Mouse (Mus musculus) intestine, postnatal 0 days (tissue): ENCODE measurements around the gene Itgb7. TPM values are rescaled to one million over a fixed set of nuclear protein-coding genes. Genes with fewer than 3 reads are reported as not detected.

Experiments used
- ATAC-seq: fragments of 200-750 bp; cut with Nextera tagmentation; 2 replicates; pipeline ENCODE4 v1.8.0; 2017; ENCODE audit warnings: mild to moderate bottlenecking, moderate TSS enrichment, moderate library complexity
- H3K27ac ChIP-seq: fragments of 300-500 bp; sonication (generic); 2 replicates; pipeline ENCODE4 v1.5.1; 2014; ENCODE audit warnings: mild to moderate bottlenecking, low read depth, low read length, moderate library complexity
- H3K27me3 ChIP-seq: fragments of 300-500 bp; sonication (generic); replicated peaks from 2 replicates; pipeline ENCODE4 v1.6.1; 2014; ENCODE audit warnings: low read length, mixed read lengths; ENCODE audit not compliant: control insufficient read depth, insufficient read depth
- H3K36me3 ChIP-seq: fragments of 300-500 bp; sonication (generic); 2 replicates; pipeline ENCODE4 v1.6.1; 2014; ENCODE audit warnings: mild to moderate bottlenecking, moderate library complexity; ENCODE audit not compliant: control insufficient read depth, insufficient read depth
- H3K4me1 ChIP-seq: fragments of 300-500 bp; sonication (generic); replicated peaks from 2 replicates; pipeline ENCODE4 v1.6.1; 2014; ENCODE audit warnings: antibody characterized with exemption, low read length, mixed read lengths; ENCODE audit not compliant: control insufficient read depth, insufficient read depth
- H3K4me2 ChIP-seq: fragments of 300-500 bp; sonication (generic); replicated peaks from 2 replicates; pipeline ENCODE4 v1.6.1; 2014; ENCODE audit warnings: low read depth, mild to moderate bottlenecking, moderate library complexity
- H3K4me3 ChIP-seq: fragments of 300-500 bp; sonication (generic); 2 replicates; pipeline ENCODE4 v1.5.1; 2014; ENCODE audit warnings: low read depth, low read length
- H3K9ac ChIP-seq: fragments of 300-500 bp; sonication (generic); 2 replicates; pipeline ENCODE4 v1.6.1; 2014; ENCODE audit warnings: mild to moderate bottlenecking, low read depth, low read length
- H3K9me3 ChIP-seq: fragments of 300-500 bp; sonication (generic); 2 replicates; pipeline ENCODE4 v1.6.1; 2016; ENCODE audit warnings: mixed run types; ENCODE audit not compliant: control insufficient read depth
- CTCF ChIP-seq: sonication (generic); IDR thresholded peaks from 2 replicates; pipeline ENCODE4 v1.5.1; 2016; ENCODE audit warnings: low read depth, mild to moderate bottlenecking, control low read depth, antibody characterized with exemption, moderate library complexity
- WGBS: fragments of 180-500 bp; shearing (Covaris S2); extraction: QIAGEN DNeasy Blood & Tissue Kit; methylation state at CpG from one replicate; pipeline ENCODE4 v1.1.7; 2014; 5-methylcytosine and 5-hydroxymethylcytosine counted together
- polyA plus RNA-seq: library from polyadenylated mRNA; unstranded; fragments of >200 nt; fragmentation: Nextera tagmentation; extraction: Ambion mirVana; gene quantifications from 2 replicates; pipeline ENCODE4 v1.2.1, GENCODE M21; 2015

The Itgb7 gene
- polyA plus RNA-seq, 1 experiment from 2014 or later = 2.9 TPM

DNA sequence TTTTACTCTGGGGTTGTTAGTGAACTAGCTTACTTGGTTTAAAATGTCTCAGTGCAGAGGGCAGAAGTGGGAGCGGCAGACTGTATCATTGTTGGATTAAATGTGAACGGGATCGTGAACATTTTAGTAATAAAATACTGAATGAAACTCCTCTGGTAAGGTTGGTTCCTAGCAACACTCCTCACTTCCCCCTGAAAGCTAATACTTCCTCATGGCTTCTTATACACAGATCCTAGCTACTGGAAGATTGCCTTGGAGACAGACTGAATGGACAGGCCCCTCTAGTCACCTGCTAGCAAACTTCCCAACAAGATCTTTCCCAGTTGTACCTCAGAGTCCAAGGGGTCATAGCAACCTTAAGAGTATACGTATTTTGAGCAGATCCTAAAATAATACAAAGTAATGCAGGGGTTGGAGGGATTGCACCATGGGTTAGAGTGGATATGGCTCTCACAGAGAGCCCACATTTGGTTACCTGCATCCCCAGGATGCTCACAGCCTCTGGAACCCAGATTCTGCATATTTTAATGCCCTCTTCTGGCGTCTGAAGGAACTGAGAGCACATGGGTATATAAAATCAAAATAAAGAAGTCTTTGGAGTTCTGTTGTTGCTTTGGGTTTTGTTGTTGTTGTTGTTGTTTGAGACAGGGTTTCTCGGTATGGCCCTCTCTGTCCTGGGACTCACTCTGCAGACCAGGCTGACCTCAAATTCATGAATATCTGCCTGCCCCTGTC, 42.4 kb upstream of the Itgb7 start:
- WGBS = 70% methylated on average over 6 of the region's 6 CpGs
- Histone ChIP-seq H3K4me2 (no peak overlapping the region), H3K36me3 (no peaks in the 10 kb centered on the region), H3K27me3 (no peaks in the 10 kb centered on the region), H3K9me3 (no peaks in the 10 kb centered on the region), H3K4me3 (no peak overlapping the region), H3K4me1 (0 out of 2 replicates have a peak, but pooled peaks cover 3% of the 10 kb centered on the region), H3K27ac (no peak overlapping the region), H3K9ac (no peak overlapping the region)
- peak; percentile 51 for TF ChIP-seq CTCF
- no peak for ATAC-seq

DNA sequence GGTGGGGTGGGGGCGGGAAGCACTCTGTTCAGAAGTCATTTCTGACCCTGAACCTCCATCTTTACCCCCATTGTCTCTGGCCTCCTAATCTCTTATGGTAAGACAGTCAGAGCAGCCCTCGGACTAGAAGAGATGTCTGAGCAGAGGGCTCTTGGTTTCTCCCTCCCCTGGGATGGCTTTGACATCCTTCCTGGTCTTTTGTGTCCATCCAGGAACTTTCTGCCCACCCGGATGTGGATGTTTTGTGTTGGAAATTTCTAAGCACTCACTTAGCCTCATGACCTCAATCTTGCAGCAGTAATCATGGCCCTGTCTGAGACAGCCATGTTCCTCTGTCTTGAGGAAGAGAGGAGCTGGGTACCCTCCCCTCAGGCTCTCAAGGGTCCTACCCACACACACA, 39.7 kb upstream of the Itgb7 start:
- no peak for ATAC-seq
- Histone ChIP-seq H3K4me1 (no peaks in the 10 kb centered on the region), H3K4me2 (no peak overlapping the region), H3K36me3 (no peaks in the 10 kb centered on the region), H3K27me3 (no peaks in the 10 kb centered on the region), H3K9me3 (no peaks in the 10 kb centered on the region), H3K27ac (no peak overlapping the region), H3K4me3 (no peak overlapping the region), H3K9ac (no peak overlapping the region)
- 42% methylated on average over 3 of the region's 3 CpGs for WGBS
- TF ChIP-seq CTCF = no peak

DNA sequence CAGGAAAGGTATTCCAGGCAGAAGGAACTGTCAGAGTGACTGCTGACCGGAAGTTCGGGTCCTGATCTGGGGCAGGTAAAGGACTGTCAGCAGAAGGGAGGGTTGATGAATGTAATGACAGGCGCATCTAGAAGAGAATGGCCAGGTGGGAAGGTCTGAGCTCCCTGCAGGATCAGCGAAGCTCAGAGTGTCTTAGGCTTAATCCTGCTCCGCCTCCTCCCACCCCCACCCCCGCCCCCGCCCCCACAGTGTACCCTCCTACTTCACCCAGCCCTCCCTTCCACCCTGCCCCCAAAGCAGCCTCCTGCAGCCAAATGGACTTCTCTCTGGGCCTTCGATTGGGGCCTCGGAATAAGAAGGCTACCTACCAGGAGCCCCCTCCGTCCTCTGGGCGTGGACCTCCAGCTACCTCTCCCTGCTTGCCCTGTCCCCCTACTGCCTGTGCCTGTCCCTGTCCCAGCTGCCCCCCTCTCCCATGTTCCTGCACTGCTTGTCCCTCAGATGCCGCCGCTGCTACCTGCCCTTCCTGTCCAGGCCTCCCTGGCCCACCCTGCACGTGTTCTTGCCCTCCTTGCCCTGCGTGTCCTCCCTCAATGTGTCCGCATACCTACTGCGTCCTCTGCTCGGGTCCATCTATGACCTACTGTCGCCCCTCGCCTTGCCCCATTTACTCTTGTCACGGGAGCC, 38.7 kb upstream of the Itgb7 start, which contains the start of gene Gm9918:
TSS of gene Gm9918 (plus strand) at position 290 of the 687 bp plus-strand sequence.
- H3K4me3 ChIP-seq = no peak within 1 kb of the TSS
- H3K9ac ChIP-seq = no peak within 1 kb of the TSS
- H3K4me2 ChIP-seq = peak within 1 kb of the TSS; percentile 17; the same call in 1 of the 2 replicates
- whole genome bisulfite sequencing = 21% methylated on average over 21 of the region's 21 CpGs
- no peaks in the 10 kb centered on the region for H3K4me1 ChIP-seq
- no peak for ATAC-seq
- H3K9me3 ChIP-seq = no peaks in the 10 kb centered on the region
- no peak within 1 kb of the TSS for H3K27ac ChIP-seq
- H3K27me3 ChIP-seq = no peaks in the 10 kb centered on the region
- TF ChIP-seq CTCF = no peak
- H3K36me3 ChIP-seq = no peaks in the 10 kb centered on the region

DNA sequence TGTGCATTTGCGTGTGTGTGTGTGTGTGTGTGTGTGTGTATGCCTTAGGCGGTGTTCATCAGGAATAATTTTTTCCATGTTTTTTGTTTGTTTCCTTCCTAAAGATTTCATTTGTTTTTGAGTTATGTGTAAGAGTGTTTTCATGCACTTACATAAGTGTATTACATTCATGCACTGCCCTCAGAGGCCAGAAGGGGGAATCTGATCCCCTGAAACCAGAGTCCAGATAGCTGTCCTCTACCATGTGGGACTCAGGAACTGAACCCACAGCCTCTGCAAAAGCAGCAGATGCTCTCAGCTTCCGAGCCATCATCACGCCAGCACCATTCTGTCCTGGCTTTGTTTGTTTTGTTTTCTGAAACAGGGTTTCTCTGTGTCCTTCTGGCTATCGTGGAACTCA, 33.8 kb upstream of the Itgb7 start:
- ATAC-seq = no peak
- Histone ChIP-seq H3K27me3 (no peaks in the 10 kb centered on the region), H3K9me3 (no peaks in the 10 kb centered on the region), H3K4me1 (no peaks in the 10 kb centered on the region), H3K4me2 (no peak overlapping the region), H3K36me3 (no peaks in the 10 kb centered on the region), H3K4me3 (no peak overlapping the region), H3K9ac (no peak overlapping the region), H3K27ac (no peak overlapping the region)
- WGBS = 83% methylated on average over 5 of the region's 5 CpGs
- TF ChIP-seq CTCF = peak; percentile 48

DNA sequence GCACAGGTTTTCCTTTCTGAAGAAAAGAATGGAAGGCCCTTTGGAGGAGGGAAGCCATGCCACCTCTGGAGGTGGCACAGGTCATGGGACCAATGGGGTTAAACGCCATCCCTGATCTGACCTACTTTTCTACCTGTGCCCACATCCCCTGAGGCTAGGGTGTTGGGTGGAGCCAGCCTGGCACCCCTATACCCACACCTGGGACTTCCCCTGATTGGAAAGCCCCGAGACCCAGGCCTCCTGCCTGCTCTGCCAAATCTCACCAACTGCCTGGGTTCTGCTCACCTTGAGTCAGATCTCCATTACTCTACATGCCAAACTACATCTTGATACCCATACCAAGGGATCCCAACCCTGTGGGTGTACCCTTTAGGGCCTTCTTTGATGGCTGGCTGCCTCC, 31.3 kb upstream of the Itgb7 start:
- no peaks in the 10 kb centered on the region for H3K4me1 ChIP-seq
- no peak overlapping the region for H3K27ac ChIP-seq
- TF ChIP-seq CTCF = no peak
- WGBS = 83% methylated on average over 2 of the region's 2 CpGs
- no peaks in the 10 kb centered on the region for H3K27me3 ChIP-seq
- no peak overlapping the region for H3K4me2 ChIP-seq
- no peak for ATAC-seq
- H3K9ac ChIP-seq = no peak overlapping the region
- H3K9me3 ChIP-seq = no peaks in the 10 kb centered on the region
- no peak overlapping the region for H3K4me3 ChIP-seq
- no peaks in the 10 kb centered on the region for H3K36me3 ChIP-seq

DNA sequence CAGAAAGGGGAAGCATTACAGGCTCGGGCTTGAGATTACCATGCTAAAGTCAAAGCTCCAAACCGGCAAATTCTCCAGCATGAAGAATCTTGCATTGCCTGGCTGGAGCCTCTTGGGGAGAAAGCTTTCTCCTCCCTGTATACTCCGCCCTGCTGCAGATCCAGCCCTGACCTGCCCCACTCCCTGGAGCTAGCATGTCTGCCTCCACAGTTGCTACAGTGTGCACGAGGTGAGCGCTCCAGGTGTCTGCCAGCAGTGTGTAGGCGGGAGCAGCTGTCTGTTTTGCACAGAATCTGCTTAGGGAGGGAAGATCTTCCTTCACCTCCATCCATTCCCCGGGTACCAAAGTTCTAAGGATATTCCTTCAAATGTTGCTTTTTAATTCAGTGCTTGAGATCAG, 30.8 kb upstream of the Itgb7 start:
- Histone ChIP-seq H3K27ac (no peak overlapping the region), H3K4me1 (0 out of 2 replicates have a peak, but pooled peaks cover 2% of the 10 kb centered on the region), H3K36me3 (no peaks in the 10 kb centered on the region), H3K27me3 (0 out of 2 replicates have a peak, but pooled peaks cover under 1% of the 10 kb centered on the region), H3K9ac (no peak overlapping the region), H3K9me3 (no peaks in the 10 kb centered on the region), H3K4me3 (no peak overlapping the region), H3K4me2 (no peak overlapping the region)
- 42% methylated on average over 7 of the region's 7 CpGs for WGBS
- ATAC-seq = no peak
- no peak for TF ChIP-seq CTCF
